Mouse (Mus musculus) activated CD4-positive, CD25-positive, alpha-beta regulatory T cell, adult 4 months (primary cell): Measurements from ENCODE around the gene Lzic. TPM values are rescaled to one million over a fixed set of nuclear protein-coding genes. Genes with fewer than 3 reads are reported as not detected.

Source experiments
- ATAC-seq: one replicate; pipeline ENCODE4 v1.8.0; 2017
- polyA plus RNA-seq, 2 experiments: library from polyadenylated mRNA; unstranded; fragments of 100-300 nt; shearing (Covaris generic); gene quantifications; one replicate each; pipeline ENCODE4 v1.2.1; 2017

Gene Lzic
- polyA plus RNA-seq, 2 experiments from 2014 or later = 26.0 to 30.0 TPM

DNA sequence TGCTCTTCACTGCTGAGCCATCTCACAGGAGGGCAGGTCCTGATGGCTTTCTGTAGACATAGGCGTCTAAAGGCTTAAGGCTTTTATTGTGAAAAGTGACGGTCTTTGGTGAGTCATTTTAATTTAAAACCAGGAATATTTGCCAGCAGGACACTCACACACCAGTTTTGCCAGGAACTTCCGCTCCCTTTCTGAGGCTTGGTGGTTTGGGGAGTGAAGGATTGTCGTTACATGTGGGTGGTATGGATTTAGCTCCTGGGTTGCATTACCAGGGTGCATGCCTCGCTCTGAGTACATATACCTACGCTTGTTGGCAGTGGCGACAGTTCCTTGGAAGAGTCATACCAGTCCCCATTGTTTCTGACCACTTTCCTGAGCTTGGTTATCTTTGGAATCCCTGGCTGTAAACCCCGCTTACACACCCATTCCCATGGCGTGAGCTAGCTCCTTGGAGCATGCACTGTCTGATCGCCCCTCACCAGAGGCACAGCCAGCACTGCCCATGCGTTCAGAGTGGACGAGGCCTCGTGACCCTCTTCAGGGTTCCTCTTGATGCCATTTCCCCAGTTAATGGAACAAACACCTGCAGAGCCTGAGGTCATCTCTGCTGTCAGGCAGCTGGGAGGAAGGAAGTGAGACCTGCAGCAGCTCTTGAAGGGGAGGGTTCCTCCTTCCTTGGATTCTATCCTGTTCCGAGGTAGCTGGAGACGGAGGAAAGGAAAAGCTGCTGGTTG lies 42.8 kb downstream of the Lzic start:
- no peak for ATAC-seq

DNA sequence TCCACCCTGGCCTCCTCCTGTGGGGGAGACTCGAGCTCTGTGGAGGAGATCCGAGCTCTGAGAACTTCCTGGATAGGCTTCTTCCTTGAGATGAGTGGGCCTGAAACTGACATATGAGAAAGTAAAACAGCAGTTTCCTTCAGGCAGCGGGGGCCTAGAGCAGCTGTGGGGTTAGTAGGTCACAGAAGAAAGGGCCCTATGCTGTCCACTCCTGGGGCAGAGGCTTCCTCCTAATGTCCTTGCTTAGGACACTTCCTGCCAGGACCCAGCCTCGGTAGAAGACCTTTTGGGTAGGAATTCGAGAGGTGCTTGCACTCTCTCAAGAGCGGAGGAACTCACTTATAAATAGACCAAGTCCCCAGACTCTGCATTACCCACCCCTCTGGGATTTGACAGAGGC lies 44.7 kb downstream of the Lzic start:
- ATAC-seq = no peak

DNA sequence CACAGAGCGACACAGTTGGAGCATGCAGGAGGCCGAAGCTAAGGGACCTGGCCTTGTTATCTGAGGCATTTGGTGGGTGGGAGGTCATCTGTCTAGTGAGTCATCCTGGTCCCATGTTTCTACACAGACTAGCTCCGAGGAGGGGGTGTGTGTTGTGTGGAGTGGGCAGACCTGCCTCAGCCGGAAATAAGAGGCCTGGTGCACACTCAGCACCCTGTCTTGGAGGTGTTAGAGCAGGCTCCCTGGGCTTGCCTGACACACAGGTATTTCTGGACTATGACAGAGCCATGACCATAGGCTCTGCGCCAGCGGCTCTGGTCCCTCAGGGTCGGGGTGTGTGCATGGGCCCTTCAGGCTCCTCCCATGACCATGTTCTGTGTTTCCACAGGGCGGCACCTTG lies 54.4 kb downstream of the Lzic start:
- no peak for ATAC-seq

DNA sequence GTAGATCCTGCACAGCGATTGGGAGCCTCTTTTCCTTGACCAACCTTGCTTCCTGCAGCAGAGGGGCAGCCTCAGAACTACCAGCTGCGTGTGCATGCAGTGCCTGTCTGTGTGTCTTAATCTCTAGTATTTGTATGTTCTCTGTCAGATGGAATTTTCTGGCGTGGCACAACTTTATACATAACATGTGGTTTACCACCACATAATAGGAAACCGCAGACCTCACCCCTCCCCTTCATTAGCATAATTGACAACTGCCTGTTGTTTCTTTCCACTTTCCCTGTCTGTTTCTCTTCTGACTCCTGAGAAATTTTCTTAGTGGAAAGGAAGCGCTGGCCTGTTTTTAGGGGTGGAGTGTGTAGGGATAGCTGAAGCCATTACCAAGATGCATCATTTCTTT lies 56.9 kb downstream of the Lzic start:
- peak; percentile 53 for ATAC-seq

DNA sequence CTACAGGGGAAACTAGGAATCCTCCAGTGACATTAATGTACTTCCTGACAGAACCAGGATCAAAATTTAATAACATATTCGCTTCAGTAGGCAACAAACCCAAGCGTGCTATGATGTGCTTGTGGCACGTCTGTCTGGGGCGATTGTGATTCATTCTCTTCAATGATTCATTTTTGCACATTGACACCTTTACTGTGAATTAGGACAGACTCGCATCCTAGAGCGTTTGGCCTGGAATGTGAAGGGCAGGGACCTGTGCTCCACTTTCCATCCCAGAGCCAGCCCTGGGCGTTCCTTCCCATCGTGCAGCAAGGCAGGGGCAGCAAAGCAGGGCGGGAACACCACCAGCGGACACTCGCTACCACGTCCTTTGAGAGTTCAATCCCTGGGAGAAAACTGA lies 57.4 kb downstream of the Lzic start:
- no peak for ATAC-seq

DNA sequence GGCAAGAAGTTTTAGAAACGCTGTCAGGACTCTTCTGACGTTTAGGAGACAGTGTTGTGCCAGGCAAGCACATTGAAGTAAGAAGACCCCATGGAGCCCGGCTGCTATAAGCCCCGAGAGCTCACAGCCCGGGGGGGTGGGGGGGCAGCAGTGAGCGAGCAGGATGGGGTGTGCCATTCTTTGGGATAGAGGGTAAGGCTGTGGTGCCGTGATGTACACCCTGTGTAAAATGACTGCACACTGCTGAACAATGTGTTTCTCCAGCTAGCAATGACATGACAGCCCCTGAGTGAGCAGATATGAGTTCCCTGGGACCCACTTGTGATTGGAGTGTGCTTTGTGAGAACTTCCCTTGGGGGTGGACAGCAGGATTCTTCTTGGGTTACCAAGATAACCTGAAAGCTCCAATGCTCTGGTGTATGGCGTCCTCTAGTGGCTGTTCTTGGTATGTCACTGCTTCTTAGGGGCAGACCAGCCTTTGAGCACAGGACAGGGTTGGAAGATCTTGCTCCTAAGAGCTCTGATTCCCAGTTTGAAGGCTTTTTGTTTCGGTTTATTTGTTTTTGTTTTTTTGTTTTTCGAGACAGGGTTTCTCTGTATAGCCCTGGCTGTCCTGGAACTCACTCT lies 58.0 kb downstream of the Lzic start:
- ATAC-seq = peak; percentile 66

DNA sequence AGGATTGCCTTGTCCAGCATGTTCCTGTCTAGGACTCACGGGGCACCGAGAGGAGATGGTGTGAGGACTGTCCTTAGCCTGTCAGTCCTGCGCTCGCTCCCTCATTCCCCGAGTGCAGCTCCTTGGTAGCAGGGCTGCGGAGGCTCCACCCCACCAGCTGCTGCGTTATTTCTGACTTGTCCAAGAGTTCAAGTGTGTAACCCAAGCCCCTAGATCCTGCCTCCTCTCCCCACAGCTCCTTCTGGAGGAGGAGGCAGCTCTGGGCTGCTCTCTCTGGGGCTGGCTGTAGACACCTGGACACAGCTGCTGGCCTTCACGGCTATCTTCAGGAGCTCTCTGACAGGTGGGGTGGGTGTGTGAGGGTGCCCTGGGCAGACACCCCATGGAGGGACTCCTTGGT lies 59.9 kb downstream of the Lzic start:
- ATAC-seq = no peak

Other genes starting within 250 kb of the Lzic start
- gene Kif1b, start 177.5 kb upstream of the Lzic start, polyA plus RNA-seq = 10 to 100 TPM; 11.0 to 15.4 TPM
- 10 to 100 TPM; 15.4 to 21.1 TPM for gene Ube4b, start 58.5 kb upstream of the Lzic start, polyA plus RNA-seq
- gene Rbp7, start 30.3 kb upstream of the Lzic start, polyA plus RNA-seq = not detected
- under 1 TPM in 1 of 2 experiments, not detected in 1; 0.74 TPM for gene Tmem274, start 7.9 kb upstream of the Lzic start, polyA plus RNA-seq
- 1 to 10 TPM; 8.1 to 8.6 TPM for gene Nmnat1, start within 50 bp of the Lzic start, polyA plus RNA-seq
- 1 to 10 TPM in 1 of 2 experiments, under 1 TPM in 1; 0.28 to 1.4 TPM for gene Ctnnbip1, start 33.0 kb downstream of the Lzic start, polyA plus RNA-seq
- gene Clstn1, start 101.2 kb downstream of the Lzic start, polyA plus RNA-seq = 1 to 10 TPM; 4.8 to 4.9 TPM
- gene Pik3cd, start 217.3 kb downstream of the Lzic start, polyA plus RNA-seq = 100 to 1,000 TPM in 1 of 2 experiments, 10 to 100 TPM in 1; 80.6 to 129 TPM